Mouse (Mus musculus): ENCODE measurements around the gene Tmtc2. TPM values are rescaled to one million over a fixed set of nuclear protein-coding genes. Genes with fewer than 3 reads are reported as not detected.

Tmtc2 gene
- polyA plus RNA-seq, 1 experiment = not detected

DNA sequence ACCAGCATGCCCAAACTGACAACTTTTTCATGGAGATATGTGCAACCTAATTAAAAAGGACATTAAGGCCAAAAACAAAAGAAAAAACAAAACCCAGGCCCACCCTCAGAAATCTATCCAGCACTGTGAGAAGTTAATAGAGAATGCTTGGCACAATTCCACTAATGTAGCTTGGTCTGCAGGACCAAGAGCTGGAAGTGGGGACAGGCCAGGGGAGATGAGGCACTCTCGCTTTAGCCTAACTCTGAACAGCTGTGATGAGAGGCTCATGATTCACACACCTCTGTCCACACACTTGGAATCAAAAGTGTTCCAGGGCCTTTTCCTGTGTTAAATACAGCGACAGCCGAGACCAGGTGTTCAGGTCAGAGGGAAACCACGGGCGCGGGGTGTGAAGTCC, 79.0 kb downstream of the Tmtc2 start:
- peaks cover 2% of the 10 kb centered on the region; the same call in 1 of the 2 replicates for H3K4me1 ChIP-seq (ENCODE audit: control insufficient read depth, insufficient read depth, low read length)
- TF ChIP-seq CTCF (IDR thresholded peaks at IDR 0.05; ENCODE audit: insufficient read depth, low read depth, low read length) (no peak), POLR2A (IDR thresholded peaks at IDR 0.05; ENCODE audit: insufficient read depth, low read depth, low read length) (no peak)
- 83% methylated on average over 6 of the region's 6 CpGs for whole genome bisulfite sequencing
- H3K27ac ChIP-seq (ENCODE audit: insufficient read depth, low read depth, low read length) = no peak overlapping the region
- no peak overlapping the region for H3K4me3 ChIP-seq (ENCODE audit: insufficient read depth, low read depth, low read length)

GRCm38 (mm10) chr10:105492485-105492884, 81.8 kb downstream of the Tmtc2 start:
- TF ChIP-seq POLR2A (IDR thresholded peaks at IDR 0.05; ENCODE audit: insufficient read depth, low read depth, low read length) (no peak), CTCF (IDR thresholded peaks at IDR 0.05; ENCODE audit: insufficient read depth, low read depth, low read length) (no peak)
- no peak overlapping the region for H3K27ac ChIP-seq (ENCODE audit: insufficient read depth, low read depth, low read length)
- 64% methylated on average over 4 of the region's 4 CpGs for WGBS
- no peak overlapping the region for H3K4me3 ChIP-seq (ENCODE audit: insufficient read depth, low read depth, low read length)
- peaks cover 2% of the 10 kb centered on the region; the same call in 1 of the 2 replicates for H3K4me1 ChIP-seq (ENCODE audit: control insufficient read depth, insufficient read depth, low read length)

GRCm38 (mm10) chr10:105490748-105491147, 83.5 kb downstream of the Tmtc2 start:
- no peak for TF ChIP-seq POLR2A (IDR thresholded peaks at IDR 0.05; ENCODE audit: insufficient read depth, low read depth, low read length)
- no peak for TF ChIP-seq CTCF (IDR thresholded peaks at IDR 0.05; ENCODE audit: insufficient read depth, low read depth, low read length)
- H3K4me3 ChIP-seq (ENCODE audit: insufficient read depth, low read depth, low read length) = no peak overlapping the region
- WGBS = 91% methylated on average over 4 of the region's 4 CpGs
- peaks cover 2% of the 10 kb centered on the region; the same call in 1 of the 2 replicates for H3K4me1 ChIP-seq (ENCODE audit: control insufficient read depth, insufficient read depth, low read length)
- H3K27ac ChIP-seq (ENCODE audit: insufficient read depth, low read depth, low read length) = no peak overlapping the region

DNA sequence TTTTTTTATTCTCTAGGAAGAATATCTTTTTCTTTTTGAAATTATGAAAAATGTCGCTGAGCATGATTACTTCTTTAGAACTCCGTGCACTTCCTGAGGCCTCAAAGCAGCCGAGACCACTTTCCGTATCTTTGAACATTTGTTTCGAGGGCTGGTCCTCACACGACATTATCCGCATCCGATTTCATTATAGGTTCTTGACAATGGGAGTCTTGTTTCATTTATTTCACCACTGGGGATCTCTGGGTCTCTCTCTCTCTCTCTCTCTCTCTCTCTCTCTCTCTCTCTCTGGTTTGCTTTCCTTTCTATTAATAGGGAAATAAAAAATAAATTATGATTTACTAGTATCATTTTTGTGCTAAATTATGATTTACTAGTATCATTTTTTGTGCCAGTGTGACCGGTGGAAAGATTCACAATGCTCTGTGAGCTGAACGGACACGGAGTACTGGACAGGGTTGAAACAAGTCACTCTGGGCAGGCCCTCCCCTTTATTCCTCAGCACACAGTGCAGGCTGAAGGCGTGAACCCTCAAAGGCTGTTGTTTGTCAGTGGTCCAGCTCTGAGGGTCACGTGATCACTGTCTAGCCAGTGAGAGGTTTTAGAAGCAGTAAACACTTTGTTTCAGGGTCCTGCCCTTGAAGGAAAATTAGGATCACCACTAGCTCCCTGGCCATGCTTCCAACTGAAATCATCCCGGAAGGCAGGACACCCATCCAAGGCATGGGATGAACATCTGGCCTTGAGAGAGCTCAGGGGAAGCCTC, 84.1 kb downstream of the Tmtc2 start:
- Histone ChIP-seq H3K4me3 (ENCODE audit: insufficient read depth, low read depth, low read length) (no peak overlapping the region), H3K4me1 (ENCODE audit: control insufficient read depth, insufficient read depth, low read length) (no peaks in the 10 kb centered on the region), H3K27ac (ENCODE audit: insufficient read depth, low read depth, low read length) (no peak overlapping the region)
- TF ChIP-seq POLR2A (IDR thresholded peaks at IDR 0.05; ENCODE audit: insufficient read depth, low read depth, low read length) = no peak
- no peak for TF ChIP-seq CTCF (IDR thresholded peaks at IDR 0.05; ENCODE audit: insufficient read depth, low read depth, low read length)
- 72% methylated on average over 14 of the region's 14 CpGs for WGBS

- 66% methylated on average over 4 of the region's 4 CpGs for WGBS
- Histone ChIP-seq H3K27ac (ENCODE audit: insufficient read depth, low read depth, low read length) (no peak overlapping the region), H3K4me1 (ENCODE audit: control insufficient read depth, insufficient read depth, low read length) (no peaks in the 10 kb centered on the region), H3K4me3 (ENCODE audit: insufficient read depth, low read depth, low read length) (no peak overlapping the region)
- no peak for TF ChIP-seq POLR2A (IDR thresholded peaks at IDR 0.05; ENCODE audit: insufficient read depth, low read depth, low read length)
- no peak for TF ChIP-seq CTCF (IDR thresholded peaks at IDR 0.05; ENCODE audit: insufficient read depth, low read depth, low read length)
These were observed 87.3 kb downstream of the Tmtc2 start for GRCm38 (mm10) chr10:105486977-105487376.

- Histone ChIP-seq H3K4me3 (ENCODE audit: insufficient read depth, low read depth, low read length) (no peak overlapping the region), H3K4me1 (ENCODE audit: control insufficient read depth, insufficient read depth, low read length) (no peaks in the 10 kb centered on the region), H3K27ac (ENCODE audit: insufficient read depth, low read depth, low read length) (no peak overlapping the region)
- TF ChIP-seq POLR2A (IDR thresholded peaks at IDR 0.05; ENCODE audit: insufficient read depth, low read depth, low read length) (no peak), CTCF (IDR thresholded peaks at IDR 0.05; ENCODE audit: insufficient read depth, low read depth, low read length) (no peak)
- WGBS = 83% methylated on average over 2 of the region's 2 CpGs
These were observed 89.7 kb downstream of the Tmtc2 start for GRCm38 (mm10) chr10:105484355-105485094.

GRCm38 (mm10) chr10:105479771-105480170, 94.5 kb downstream of the Tmtc2 start:
- TF ChIP-seq CTCF (IDR thresholded peaks at IDR 0.05; ENCODE audit: insufficient read depth, low read depth, low read length) (no peak), POLR2A (IDR thresholded peaks at IDR 0.05; ENCODE audit: insufficient read depth, low read depth, low read length) (no peak)
- no peak overlapping the region for H3K27ac ChIP-seq (ENCODE audit: insufficient read depth, low read depth, low read length)
- peaks cover 5% of the 10 kb centered on the region; the same call in 1 of the 2 replicates for H3K4me1 ChIP-seq (ENCODE audit: control insufficient read depth, insufficient read depth, low read length)
- WGBS = 33% methylated on average over 11 of the region's 11 CpGs
- no peak overlapping the region for H3K4me3 ChIP-seq (ENCODE audit: insufficient read depth, low read depth, low read length)

DNA sequence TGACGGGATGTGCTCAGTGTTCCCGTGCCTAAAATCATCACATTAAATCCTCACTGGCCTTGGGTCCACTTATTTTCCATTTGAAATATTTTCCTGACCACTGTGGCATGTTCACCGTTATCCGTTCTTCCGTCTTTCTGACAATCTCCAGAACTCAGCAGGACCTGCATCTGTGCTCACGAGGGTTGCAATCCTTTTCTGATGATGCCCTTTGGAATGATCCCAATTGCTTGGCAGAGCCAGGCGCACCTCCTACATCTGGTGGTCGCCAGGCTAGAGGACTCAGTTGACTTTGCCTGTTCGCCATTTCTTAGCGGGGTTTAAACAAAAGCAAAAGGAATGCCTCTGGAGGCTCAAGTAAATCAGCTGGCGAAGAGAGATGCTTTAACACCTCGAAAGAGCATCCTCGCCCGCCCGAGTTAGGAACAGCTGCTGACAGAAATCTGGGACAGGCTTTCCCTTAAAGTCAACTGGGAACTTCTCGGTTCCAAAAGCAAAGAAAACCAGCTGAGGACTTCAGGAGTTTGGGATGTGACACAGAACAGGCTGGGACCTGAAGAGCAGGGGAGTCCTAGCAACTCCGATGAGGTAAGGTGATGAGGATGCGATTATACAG, 96.5 kb downstream of the Tmtc2 start:
- Histone ChIP-seq H3K4me3 (ENCODE audit: insufficient read depth, low read depth, low read length) (no peak overlapping the region), H3K27ac (ENCODE audit: insufficient read depth, low read depth, low read length) (no peak overlapping the region), H3K4me1 (ENCODE audit: control insufficient read depth, insufficient read depth, low read length) (peaks cover 5% of the 10 kb centered on the region; the same call in 1 of the 2 replicates)
- no peak for TF ChIP-seq CTCF (IDR thresholded peaks at IDR 0.05; ENCODE audit: insufficient read depth, low read depth, low read length)
- TF ChIP-seq POLR2A (IDR thresholded peaks at IDR 0.05; ENCODE audit: insufficient read depth, low read depth, low read length) = no peak
- WGBS = 80% methylated on average over 18 of the region's 18 CpGs

Measured in olfactory bulb, adult 2 months (tissue).